Mouse (Mus musculus) E14TG2a.4 (cell line): ENCODE measurements around the gene Mkrn1.

Source experiments
- CTCF ChIP-seq: conservative IDR thresholded peaks from 2 replicates; pipeline ENCODE4 v1.5.1; 2014; ENCODE audit warnings: low read length
- NANOG ChIP-seq: IDR thresholded peaks from 2 replicates; pipeline ENCODE4 v1.6.1; 2014; ENCODE audit warnings: borderline replicate concordance, low read length, mixed read lengths
- POU5F1 ChIP-seq: IDR thresholded peaks from 2 replicates; pipeline ENCODE4 v1.6.1; 2014; ENCODE audit warnings: low read length, borderline replicate concordance

DNA sequence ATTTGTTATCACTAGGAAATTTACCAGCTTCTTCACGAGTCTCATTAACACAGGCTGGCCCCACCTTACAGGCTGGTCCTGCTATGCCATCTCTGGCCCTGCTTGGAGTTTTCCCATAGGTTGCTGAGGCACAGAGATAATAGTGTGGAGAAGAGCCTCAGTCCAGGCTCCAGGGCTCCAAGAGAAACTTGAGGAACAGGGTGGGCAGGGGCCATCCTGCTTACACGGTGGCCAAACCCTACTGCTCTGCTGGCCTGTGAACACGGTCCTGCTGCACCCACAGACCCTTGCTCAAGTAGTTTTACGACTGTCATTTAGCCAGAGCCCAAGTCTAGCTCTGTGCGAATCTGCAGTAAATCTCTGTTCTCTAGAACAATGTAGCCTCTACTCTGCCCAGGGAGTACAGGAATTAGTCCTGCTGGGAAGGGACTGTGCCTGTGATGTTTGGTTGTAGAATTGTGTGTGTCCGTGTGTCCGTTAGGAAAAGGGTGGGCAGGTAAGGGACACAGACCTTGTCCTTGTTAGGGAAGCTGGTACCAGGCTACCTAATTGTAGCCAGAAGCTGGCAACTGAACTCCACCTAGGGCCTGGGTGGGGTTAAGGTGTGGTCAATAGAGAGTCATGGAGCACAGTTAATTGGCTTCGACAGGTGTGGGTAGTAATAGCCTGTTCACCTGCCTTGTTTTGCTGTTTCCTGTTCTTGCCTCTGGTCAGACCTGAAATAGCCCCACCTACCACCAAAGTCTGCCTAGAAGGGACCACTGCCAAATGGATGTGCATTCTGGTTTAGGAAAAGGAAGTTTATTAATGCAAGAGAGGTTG lies 35.3 kb upstream of the Mkrn1 start:
- TF ChIP-seq CTCF (no peak), NANOG (no peak), POU5F1 (no peak)
